Mouse (Mus musculus): ENCODE measurements at regions not wholly inside any gene's neighbourhood (a gene's known extent, or its start where the extent isn't known, plus 50 kb on each side); places are given as distances from the start of the nearest gene placed in this dataset.
A peak's percentile ranks its signal among the peaks of the same experiment; 100 is the strongest.

GRCm38 (mm10) chrX:17965375-17965774 lies 180.3 kb upstream of the Dusp21 start:
- no peak for DNase-seq (ENCODE audit: low spot score)

- DNase-seq (ENCODE audit: low spot score), result no peak
Measured at GRCm38 (mm10) chrX:18014361-18014760, 131.3 kb upstream of the Dusp21 start.

- peak; percentile 2 for DNase-seq (ENCODE audit: low spot score)
Measured at GRCm38 (mm10) chrX:18048621-18049020, 97.0 kb upstream of the Dusp21 start.

GRCm38 (mm10) chrX:18081449-18081848 lies 64.2 kb upstream of the Dusp21 start:
- no peak for DNase-seq (ENCODE audit: low spot score)

GRCm38 (mm10) chrX:18093274-18093673 lies 52.4 kb upstream of the Dusp21 start:
- no peak for DNase-seq (ENCODE audit: low spot score)

Measured in yolk sac, embryonic 10.5 days (tissue).